Mouse (Mus musculus): ENCODE results near the gene Actn2.

DNA sequence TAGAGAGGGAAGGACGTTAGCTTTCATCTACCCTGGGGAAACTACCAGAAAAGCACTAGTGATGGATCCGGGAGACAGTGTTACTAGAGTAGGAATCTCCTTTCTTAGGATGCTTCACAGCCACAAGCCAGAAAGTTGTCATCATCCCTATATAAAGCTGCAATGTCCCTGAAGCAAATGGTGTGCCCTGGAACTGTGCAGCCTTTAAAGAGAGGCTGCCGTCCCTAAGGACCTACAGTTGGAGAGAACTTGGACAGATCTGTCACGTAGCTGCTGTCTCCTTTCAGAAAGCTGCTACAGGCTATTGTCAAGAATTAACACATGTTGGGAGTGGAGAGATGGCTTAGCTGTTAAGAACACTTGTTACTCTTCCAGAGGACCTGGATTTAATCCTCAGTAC is 20.9 kb upstream of the Actn2 start:
- TF ChIP-seq CTCF (IDR thresholded peaks at IDR 0.05; ENCODE audit: extremely low read depth, insufficient read depth, low read length) (no peak), POLR2A (IDR thresholded peaks at IDR 0.05; ENCODE audit: extremely low read depth, insufficient read depth, low read length) (no peak)
